Mouse (Mus musculus) 3134 (cell line): ENCODE data around the gene Kcnc3.

Source experiments
- DNase-seq: peaks from one replicate; pipeline ENCODE4 v3.0.0-alpha.2; 2011; ENCODE audit warnings: low spot score; ENCODE audit not compliant: insufficient read length; ENCODE audit errors: extremely low read depth

Gene Kcnc3

GRCm38 (mm10) chr7:44595131-44595561 lies 4.7 kb downstream of the Kcnc3 start:
- DNase-seq: no peak

- DNase-seq: no peak
Observed at GRCm38 (mm10) chr7:44596051-44596450, 5.6 kb downstream of the Kcnc3 start.

GRCm38 (mm10) chr7:44596996-44597538 lies 6.6 kb downstream of the Kcnc3 start:
- DNase-seq: no peak

- DNase-seq: no peak
Observed at GRCm38 (mm10) chr7:44597666-44598065, 7.2 kb downstream of the Kcnc3 start.

DNA sequence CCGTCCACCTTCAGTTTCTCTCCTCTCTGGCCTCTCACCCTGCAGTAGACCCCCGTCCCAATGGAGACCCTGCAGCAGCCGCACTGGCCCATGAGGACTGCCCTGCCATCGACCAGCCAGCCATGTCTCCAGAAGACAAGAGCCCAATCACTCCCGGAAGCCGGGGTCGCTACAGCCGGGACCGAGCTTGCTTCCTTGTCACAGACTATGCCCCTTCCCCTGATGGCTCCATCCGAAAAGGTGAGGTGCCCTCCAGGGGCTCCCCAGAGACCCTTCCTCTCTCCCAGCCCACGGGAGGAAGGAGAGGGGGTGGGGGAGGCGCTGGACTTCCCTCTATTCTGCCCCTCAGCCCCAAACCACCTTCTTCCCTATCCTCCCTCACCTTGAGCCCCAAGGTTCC lies 7.9 kb downstream of the Kcnc3 start:
- no peak for DNase-seq

DNA sequence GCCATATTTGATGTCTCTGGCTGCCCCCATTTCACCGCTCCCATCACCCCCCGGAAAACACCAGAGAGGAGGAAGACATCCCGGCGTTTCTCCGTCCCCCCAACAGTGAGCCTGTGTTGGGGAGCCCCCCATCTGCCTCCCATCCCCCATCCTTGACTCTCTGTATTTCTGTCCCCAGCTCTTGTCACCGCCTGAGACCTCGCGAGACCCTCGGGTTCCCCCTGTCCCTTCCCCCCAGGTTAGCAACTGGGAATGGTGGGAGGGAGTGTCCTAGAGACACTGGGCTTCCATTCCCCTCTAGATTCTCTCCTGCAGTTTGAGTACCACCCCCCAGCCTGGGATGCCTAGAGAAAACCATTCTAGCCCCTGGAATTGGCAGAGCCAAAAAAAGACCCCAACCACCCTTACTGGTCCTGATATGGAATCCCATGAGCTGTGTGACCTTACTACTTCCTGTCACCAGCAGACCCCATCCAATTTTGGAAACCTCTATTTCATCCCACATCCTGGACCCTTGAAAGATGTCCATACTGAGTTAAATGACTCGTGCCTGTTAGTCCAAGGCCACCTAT lies 10.3 kb downstream of the Kcnc3 start:
- no peak for DNase-seq

GRCm38 (mm10) chr7:44601646-44602045 lies 11.2 kb downstream of the Kcnc3 start:
- DNase-seq: no peak

DNA sequence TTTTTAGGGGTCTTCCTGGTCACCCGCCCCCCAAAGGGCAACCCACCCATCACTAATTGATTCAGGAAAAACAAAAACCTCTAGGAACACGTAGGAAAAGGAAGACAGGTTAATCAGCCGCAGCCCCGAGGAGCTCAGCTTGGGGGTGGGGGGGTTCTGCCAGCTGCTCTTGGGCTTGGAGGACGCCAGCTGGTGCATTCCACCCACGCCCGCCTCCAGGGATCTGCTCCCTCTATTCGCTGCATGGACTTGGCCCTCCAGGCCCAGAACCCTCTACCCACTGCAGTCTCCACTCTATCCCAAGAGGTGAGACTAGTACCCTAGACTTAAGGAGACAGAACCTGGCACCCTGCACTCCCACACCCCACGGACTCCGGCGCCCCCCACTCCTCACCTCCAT lies 12.0 kb downstream of the Kcnc3 start:
- DNase-seq: no peak

- no peak for DNase-seq
Observed at GRCm38 (mm10) chr7:44603186-44603855, 12.9 kb downstream of the Kcnc3 start.

DNA sequence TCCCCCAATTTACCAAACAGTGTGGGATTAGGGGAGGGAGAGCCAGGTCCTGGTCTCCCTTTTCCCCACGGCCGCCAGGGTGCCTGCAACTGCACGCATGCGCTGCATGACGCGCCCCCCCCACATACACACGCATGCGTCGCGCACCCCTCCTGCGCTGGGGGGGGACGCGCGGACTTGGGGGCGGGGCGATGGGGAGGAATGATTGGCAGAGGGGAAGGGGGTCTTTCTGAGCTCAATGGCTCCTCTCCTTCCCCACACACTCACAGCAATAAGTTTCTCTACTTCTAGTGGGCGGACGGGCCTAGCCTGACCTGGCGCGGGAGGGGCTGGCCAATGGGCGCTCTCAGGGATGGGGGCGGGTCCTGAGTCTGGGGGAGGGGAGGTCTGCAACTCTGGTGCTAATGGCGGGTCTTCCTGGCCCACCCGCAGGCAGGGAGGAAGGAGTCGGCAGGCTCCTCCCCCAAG lies 13.7 kb downstream of the Kcnc3 start:
- no peak for DNase-seq

DNA sequence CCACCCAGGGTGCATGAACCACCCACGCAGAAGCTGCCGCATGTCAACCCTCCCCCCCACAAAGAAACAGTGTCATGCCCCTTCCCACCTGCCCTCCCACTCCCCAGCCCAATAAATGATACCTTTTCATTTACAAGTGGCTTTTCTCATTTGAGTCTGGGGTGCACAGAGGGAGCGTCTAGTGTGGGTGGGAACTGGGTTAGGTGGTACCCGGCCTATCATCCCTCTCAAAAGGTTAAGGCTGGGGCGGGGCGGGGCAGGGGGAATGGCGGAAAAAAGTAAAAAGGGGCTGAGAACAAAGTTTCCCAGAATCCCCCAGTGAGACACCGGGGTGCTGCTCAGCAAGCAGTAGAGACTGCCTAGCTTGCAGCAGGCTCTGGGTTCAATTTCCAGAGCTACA lies 14.2 kb downstream of the Kcnc3 start:
- no peak for DNase-seq

DNA sequence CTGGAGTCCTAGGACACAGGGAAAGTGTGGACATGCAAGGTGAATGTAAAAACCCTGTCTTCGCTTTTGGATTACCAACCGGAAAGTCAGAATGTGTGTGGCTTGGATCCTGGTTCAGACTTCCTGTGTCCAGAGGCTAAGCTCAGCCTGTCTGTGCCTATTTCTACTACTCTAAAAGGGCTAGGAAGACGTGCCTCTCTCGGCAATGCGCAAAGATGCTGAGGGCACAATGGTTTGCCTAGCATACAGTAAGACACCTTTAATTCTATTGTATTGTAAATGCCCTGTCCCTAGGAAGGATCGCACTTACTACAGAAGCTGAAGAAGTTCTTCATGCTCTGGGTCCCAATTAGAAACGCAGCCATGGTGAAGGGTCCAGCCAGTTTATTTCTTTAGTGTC lies 15.0 kb downstream of the Kcnc3 start:
- DNase-seq: no peak

- DNase-seq: no peak
Observed at GRCm38 (mm10) chr7:44606171-44606901, 15.9 kb downstream of the Kcnc3 start.

DNA sequence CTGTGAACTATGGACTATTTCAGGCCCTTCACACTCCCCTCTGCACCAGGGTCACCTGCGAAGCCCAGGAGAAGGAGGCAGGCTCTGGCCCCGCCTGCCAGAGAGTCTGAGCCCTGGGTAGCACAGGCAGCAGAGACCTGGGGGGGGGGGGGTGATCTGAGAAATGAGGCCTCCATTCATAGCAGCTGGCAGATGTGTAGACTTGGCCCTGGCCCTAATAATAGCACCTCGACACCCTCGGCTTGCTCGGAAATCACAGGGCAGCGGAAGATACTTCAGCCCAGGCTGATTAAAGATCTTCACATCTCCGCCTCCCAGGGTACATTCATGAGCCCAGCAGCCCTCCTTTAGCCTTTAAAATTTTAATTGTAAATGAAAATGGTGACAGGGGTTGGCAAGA lies 21.7 kb downstream of the Kcnc3 start:
- DNase-seq: no peak

DNA sequence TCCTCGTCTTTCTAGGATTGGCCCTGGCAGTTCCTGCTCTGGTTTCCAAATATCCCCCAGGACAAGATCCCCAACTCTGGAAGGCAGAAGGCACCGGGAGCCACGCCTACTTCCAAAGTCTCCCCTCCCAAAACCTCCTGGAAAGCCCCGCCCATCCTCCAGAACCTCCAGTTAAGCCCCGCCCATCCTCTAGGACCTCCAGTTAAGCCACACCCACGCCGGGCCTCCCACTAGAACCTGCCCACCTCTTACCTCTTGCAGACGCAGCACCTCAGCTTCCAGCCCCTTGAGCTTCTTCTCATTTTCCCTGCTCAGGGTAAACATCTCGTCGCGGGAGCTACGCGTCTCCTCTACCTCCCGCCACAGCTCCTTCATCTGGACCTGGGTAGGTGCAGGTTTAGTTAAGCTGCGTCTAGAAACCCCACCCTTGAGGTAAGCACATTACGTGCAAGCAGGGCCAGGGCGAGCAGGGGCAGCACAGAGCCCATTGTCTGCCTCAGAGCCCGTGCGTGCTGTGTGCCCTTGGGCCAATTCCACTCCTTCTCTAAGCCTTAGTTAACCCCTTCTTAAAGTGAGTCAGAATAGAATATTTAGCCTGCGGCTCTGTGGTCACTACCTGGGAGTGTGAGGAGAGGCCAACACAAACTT lies 23.7 kb downstream of the Kcnc3 start:
- DNase-seq: no peak

DNA sequence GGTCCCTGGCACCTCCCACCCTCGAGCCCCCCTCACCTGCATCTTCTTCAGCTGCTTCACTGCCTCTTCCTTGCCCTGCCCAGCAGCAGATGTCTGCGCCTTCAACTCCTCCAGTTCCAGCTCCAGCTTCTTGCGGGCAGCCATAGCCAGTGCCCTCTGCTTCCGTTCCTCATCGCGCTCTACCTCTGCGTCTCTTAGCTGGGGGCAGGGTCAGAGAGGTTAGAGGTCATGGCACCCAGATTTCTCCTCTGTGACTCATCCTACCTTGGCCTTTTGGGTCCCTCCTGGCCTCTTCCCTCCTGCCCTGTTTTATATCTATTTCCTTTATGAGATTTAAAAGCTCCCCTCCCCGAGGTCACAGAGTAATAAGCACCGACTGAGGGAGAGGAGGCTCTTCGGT lies 24.8 kb downstream of the Kcnc3 start:
- DNase-seq: no peak

DNA sequence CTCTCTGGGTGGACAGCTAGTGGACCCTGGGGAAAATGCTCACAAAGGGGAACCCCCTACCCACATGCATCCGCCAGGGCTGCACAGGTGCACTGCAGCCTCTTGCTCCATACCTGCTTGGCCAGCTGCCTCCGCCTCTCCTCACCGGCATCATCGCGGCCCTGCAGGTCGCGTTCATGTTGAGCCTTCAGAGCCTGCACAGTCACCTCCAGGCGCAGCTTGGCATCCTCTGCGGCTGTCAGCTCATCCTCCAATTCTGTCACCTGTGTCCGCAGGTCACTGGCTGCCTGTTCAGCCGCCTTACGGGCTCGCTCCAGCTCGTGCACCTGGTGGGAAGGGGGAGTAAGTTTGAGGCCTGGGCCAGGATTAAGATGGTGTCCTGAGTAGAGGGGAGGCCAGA lies 25.5 kb downstream of the Kcnc3 start:
- DNase-seq: no peak

DNA sequence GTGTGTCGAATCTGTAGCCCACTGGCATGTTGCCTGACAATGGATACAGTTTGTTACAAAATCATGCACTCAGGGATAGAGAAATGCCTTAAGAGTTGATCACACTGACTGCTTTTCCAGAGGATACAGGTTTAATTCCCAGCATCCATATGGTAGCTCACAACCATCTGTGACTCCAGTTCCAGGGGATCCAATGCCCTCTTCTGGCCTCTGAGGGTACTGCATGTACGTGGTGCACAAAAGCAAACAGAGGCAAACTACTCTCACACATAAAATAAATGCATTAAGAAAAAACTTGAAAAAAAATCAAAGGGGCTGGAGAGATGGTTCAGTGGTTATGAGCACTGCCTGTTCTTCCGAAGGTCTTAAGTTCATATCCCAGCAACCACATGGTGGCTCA lies 26.6 kb downstream of the Kcnc3 start:
- DNase-seq: no peak

DNA sequence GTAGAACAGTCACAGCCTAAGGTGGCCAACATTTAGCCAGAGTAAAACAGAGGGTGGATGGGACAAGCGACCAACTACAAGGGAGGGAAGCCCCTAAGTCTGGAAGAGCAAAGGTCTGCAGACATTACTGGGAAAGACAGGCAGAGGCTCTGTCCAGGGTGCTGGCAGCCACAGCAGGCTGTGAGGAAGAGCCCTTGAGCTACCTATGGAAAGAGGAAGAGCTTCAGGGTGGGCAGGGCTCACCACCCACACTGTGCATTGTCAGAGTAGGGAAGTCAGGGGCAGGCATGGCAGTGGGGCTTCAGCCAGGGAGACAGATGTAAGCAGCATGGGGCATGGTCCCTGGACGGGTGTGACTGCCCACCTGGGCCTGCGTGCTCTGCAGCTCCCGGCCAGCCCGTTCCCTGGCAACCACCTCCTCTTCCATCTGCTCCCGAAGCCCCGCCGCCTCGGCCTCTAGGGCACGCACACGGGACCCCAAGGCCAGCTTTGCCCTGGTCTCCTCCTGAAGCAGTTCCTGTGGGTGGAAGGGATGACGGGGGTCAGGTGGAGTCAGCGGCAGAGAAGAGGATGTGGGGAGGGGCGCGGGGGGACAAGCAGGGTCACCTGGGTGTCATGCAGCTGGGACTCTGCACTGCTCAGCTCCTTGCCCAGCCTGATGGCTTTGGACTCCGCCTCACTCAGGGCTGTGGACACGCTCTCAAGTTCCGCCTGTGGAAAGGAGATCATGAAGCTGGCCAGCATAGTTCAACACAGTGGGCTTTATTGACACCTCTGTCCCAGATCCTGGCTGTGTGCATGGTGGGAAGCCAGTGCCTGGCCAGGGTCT lies 33.5 kb downstream of the Kcnc3 start:
- DNase-seq: no peak

GRCm38 (mm10) chr7:44624543-44624826 lies 34.0 kb downstream of the Kcnc3 start:
- DNase-seq: no peak

GRCm38 (mm10) chr7:44624828-44625227 lies 34.4 kb downstream of the Kcnc3 start:
- no peak for DNase-seq
